In genomic region chrX:13659201-13659890, GRCm38 (mm10) we compare ENCODE assay signal across 21 mouse cellular contexts. TPM values are rescaled to one million over a fixed set of nuclear protein-coding genes. Genes with fewer than 3 reads are reported as not detected.
DNase-seq lines count a peak whose midpoint lies in the region; ATAC-seq lines count a peak whose summit lies in the region.
"Had no signal": no experiment of that assay in that cellular context is flagged by ENCODE, and none has a peak within 500 bp of the region (broad histone marks: within the 10 kb centered on the region; RNA-seq: fewer than 3 reads in every experiment).

No protein-coding gene starts in this region.

- DNase-seq in spleen, postnatal 36 days (ENCODE audit: low spot score in 2 of 2), result peak; percentile 46
- no peak for DNase-seq in spleen, adult 12 weeks (ENCODE audit: low spot score)
- peak; percentile 48 for DNase-seq in Muller cell, postnatal 12 days (ENCODE audit: inconsistent ontology term)
- DNase-seq in layer of hippocampus, adult 11-12 months (ENCODE audit: low spot score), result no peak
- no peak for DNase-seq in urinary bladder, postnatal 14 days (ENCODE audit: low spot score)
- no peak for DNase-seq in kidney, postnatal 10 days
- DNase-seq: adrenal gland, adult 2 months; adrenal gland, postnatal 25 days; cerebellum, adult 2 months; cerebellum, postnatal 10 days; embryo, embryonic 11 days; gastrocnemius, postnatal 10 days; heart, adult 2 months; heart, postnatal 14 days had no signal

- ATAC-seq in monocyte, adult 5-6 weeks (replicated peaks; ENCODE audit: insufficient number of reproducible peaks, low FRiP score, low TSS enrichment, poor library complexity, severe bottlenecking), result 0 out of 2 replicates have a peak, but pooled peaks have one; percentile 19
- ATAC-seq: CD4-positive, CD25-positive, alpha-beta regulatory T cell, adult 4 months; forebrain, embryonic 15.5 days; hindbrain, postnatal 0 days had no signal

RNA-seq across cellular contexts. Expression of gene Gpr82, which starts 1.8 kb away (rescaled TPM):
- total RNA-seq in monocyte, adult 5-6 weeks (2017), result 0.32 to 0.76 TPM (median 0.58 TPM) in 3 replicates
- total RNA-seq: adrenal gland, adult 2 months; adrenal gland, postnatal 25 days; common myeloid progenitor, adult 5-6 weeks; gastrocnemius, postnatal 10 days; gastrocnemius, postnatal 4 days; heart, adult 2 months; heart, postnatal 14 days; hematopoietic stem cell, adult 5-6 weeks; hindbrain, postnatal 0 days had no signal

RNA-seq across cellular contexts. Expression of gene Gpr34, which starts 27.5 kb away (rescaled TPM):
- total RNA-seq in monocyte, adult 5-6 weeks (2017), result 1.2 to 6.0 TPM (median 3.8 TPM) in 3 replicates

Comparison
In these comparisons a context has a peak if more than half of its experiments do, and no peak if none do; other contexts are left out.
1. DNase-seq: peak in spleen, postnatal 36 days (2 of 2) and Muller cell, postnatal 12 days (single experiment); none in spleen, adult 12 weeks (single experiment), layer of hippocampus, adult 11-12 months (single experiment), urinary bladder, postnatal 14 days (single experiment) and kidney, postnatal 10 days (single experiment).